Mouse (Mus musculus) megakaryocyte progenitor cell, adult 5-6 weeks (primary cell): ENCODE data around the gene Atp10a. TPM values are rescaled to one million over a fixed set of nuclear protein-coding genes. Genes with fewer than 3 reads are reported as not detected.
A peak's percentile ranks its signal among the peaks of the same experiment; 100 is the strongest.

ENCODE experiments used
- ATAC-seq: replicated peaks from 2 replicates; pipeline ENCODE4 v1.8.0; 2016; ENCODE audit warnings: mild to moderate bottlenecking, moderate TSS enrichment, inconsistent platforms; ENCODE audit not compliant: poor library complexity
- total RNA-seq, 2 experiments: library from RNA; stranded (forward) in 1 of 2; stranded (reverse) in 1 of 2; fragments of 157-497, 149-512 nt in 1 of 2; fragments of 200-1000 nt in 1 of 2; gene quantifications; 2 replicates each; pipeline versions ENCODE4 v1.2.3 to v1.2.4; 2015 to 2017

The Atp10a gene
- total RNA-seq (2015) (12.1 and 13.8 TPM in 2 replicates), total RNA-seq (2017) (15.1 and 17.9 TPM in 2 replicates)

- ATAC-seq, result no peak
Measured at GRCm38 (mm10) chr7:58655866-58656265, at the start of gene Atp10a. Gene Atp10a, plus strand, starts transcription at chr7:58656166.

- ATAC-seq, result no peak
Measured at GRCm38 (mm10) chr7:58618048-58618447, 37.9 kb upstream of the Atp10a start.

- ATAC-seq, result peak; percentile 86
Measured at GRCm38 (mm10) chr7:58626305-58627155, 29.4 kb upstream of the Atp10a start.

GRCm38 (mm10) chr7:58627381-58627780, 28.6 kb upstream of the Atp10a start:
- ATAC-seq, result no peak

GRCm38 (mm10) chr7:58629233-58629632, 26.7 kb upstream of the Atp10a start:
- no peak for ATAC-seq

- ATAC-seq, result peak; percentile 92
Measured at GRCm38 (mm10) chr7:58633683-58634082, 22.3 kb upstream of the Atp10a start.

- no peak for ATAC-seq
Measured at GRCm38 (mm10) chr7:58639676-58640075, 16.3 kb upstream of the Atp10a start.

- ATAC-seq, result no peak
Measured at GRCm38 (mm10) chr7:58640456-58640855, 15.5 kb upstream of the Atp10a start.

- ATAC-seq, result no peak
Measured at GRCm38 (mm10) chr7:58641916-58642315, 14.1 kb upstream of the Atp10a start.

GRCm38 (mm10) chr7:58647404-58647803, 8.6 kb upstream of the Atp10a start:
- ATAC-seq, result no peak

- ATAC-seq, result peak; percentile 91
Measured at GRCm38 (mm10) chr7:58657913-58658789, 2.2 kb downstream of the Atp10a start.

GRCm38 (mm10) chr7:58658790-58659405, 2.9 kb downstream of the Atp10a start:
- no peak for ATAC-seq

- ATAC-seq, result no peak
Measured at GRCm38 (mm10) chr7:58660046-58660445, 4.1 kb downstream of the Atp10a start.

GRCm38 (mm10) chr7:58660665-58661064, 4.7 kb downstream of the Atp10a start:
- no peak for ATAC-seq

GRCm38 (mm10) chr7:58661076-58661475, 5.1 kb downstream of the Atp10a start:
- ATAC-seq, result no peak

GRCm38 (mm10) chr7:58668617-58669016, 12.7 kb downstream of the Atp10a start:
- no peak for ATAC-seq

- ATAC-seq, result no peak
Measured at GRCm38 (mm10) chr7:58676075-58676474, 20.1 kb downstream of the Atp10a start.

- ATAC-seq, result peak; percentile 79
Measured at GRCm38 (mm10) chr7:58677111-58677805, 21.3 kb downstream of the Atp10a start.

GRCm38 (mm10) chr7:58685967-58686366, 30.0 kb downstream of the Atp10a start:
- ATAC-seq, result no peak

- ATAC-seq, result peak; percentile 99
Measured at GRCm38 (mm10) chr7:58686573-58686972, 30.6 kb downstream of the Atp10a start.

- ATAC-seq, result no peak
Measured at GRCm38 (mm10) chr7:58686997-58687396, 31.0 kb downstream of the Atp10a start.
